Mouse (Mus musculus) megakaryocyte, embryonic 14.5 days (primary cell): Measurements from ENCODE around the gene Rimbp3.

Experiments
- FLI1 ChIP-seq: IDR thresholded peaks from 2 replicates; pipeline ENCODE4 v1.6.1; 2012; ENCODE audit warnings: low read length, inconsistent platforms, mixed read lengths
- GATA1 ChIP-seq: IDR thresholded peaks from 3 replicates; pipeline ENCODE4 v1.6.1; 2012; ENCODE audit warnings: mixed read lengths, low read length, inconsistent platforms, borderline replicate concordance

DNA sequence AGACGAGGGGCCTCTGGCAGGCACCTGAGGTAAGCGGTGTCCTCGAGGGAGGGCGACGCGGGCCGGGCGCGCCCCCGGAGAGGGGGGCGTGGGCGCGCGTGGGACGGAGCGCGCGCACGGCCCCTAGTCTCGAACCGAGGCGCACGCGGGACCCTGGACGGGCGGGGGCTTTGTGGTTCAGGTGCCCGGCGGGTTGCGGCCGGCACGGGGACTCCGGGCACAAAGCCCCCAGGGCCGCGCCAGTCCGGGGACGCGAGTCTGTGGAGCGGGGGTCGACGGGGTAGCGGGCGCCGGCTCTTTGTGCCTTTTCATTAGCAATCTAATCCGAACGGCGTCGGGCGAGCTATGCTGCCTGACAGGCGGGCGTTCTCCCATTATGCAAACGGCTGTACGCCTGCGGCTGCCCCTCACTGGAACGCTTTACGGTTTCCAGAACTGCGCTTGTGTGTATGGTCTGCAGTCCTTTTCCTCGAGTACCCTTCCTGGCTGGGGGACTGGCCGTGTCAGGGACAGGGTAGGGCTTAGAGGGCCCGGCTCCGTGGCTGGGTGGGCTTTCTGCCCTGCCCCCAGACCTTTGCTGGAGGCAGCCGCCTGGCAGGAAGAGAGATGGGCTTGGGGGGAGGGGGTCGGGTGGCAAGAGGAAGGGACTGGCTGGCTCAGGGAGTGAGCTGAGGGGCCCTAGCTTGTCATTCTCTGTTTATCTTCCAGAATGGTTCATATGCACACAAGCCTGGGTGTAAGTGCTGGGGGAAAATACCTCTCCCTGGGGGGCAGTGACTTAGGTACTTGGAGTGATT, 25.5 kb downstream of the Rimbp3 start:
- TF ChIP-seq FLI1, result no peak
- no peak for TF ChIP-seq GATA1
